7 mouse cellular contexts compared by ENCODE assay signal in genomic region chr11:83462711-83463244, GRCm38 (mm10). TPM values are rescaled to one million over a fixed set of nuclear protein-coding genes. Genes with fewer than 3 reads are reported as not detected.
DNase-seq lines count a peak whose midpoint lies in the region; ATAC-seq and TF ChIP-seq lines count a peak whose summit lies in the region.

Mmp28 (minus strand) TSS chr11:83463071.

- under 1% methylated on average over 42 of the region's 42 CpGs for WGBS in forebrain, embryonic 12.5 days
- under 1% methylated on average over 42 of the region's 42 CpGs for WGBS in limb, embryonic 10.5 days

- no peaks in the 10 kb centered on the region for H3K4me1 ChIP-seq in ES-E14 (ENCODE audit: control insufficient read depth in 2 of 2, insufficient read depth in 2 of 2, low read length in 2 of 2, poor library complexity in 1 of 2)
- peaks cover 29% of the 10 kb centered on the region for H3K4me1 ChIP-seq in forebrain, embryonic 12.5 days
- H3K4me1 ChIP-seq in limb, embryonic 10.5 days, result peaks cover 37% of the 10 kb centered on the region

- intact Hi-C loops in heart, postnatal 25 days (cut with DNase I), result loop anchor here (10.0 kb wide), 1 partner anchor 508 kb away; the partner anchor contains the start of gene Slfn5

- peak within 1 kb of the TSS; percentile 67 for H3K9ac ChIP-seq in ES-E14 (ENCODE audit: insufficient read depth, low read depth, low read length, poor library complexity, severe bottlenecking)
- peak within 1 kb of the TSS; percentile 61 for H3K9ac ChIP-seq in forebrain, embryonic 12.5 days

- H3K27ac ChIP-seq in ES-E14 (ENCODE audit: insufficient read depth, low read depth, low read length, poor library complexity, severe bottlenecking), result no peak within 1 kb of the TSS
- H3K27ac ChIP-seq in forebrain, embryonic 12.5 days, result no peak within 1 kb of the TSS
- H3K27ac ChIP-seq in limb, embryonic 10.5 days, result peak within 1 kb of the TSS; percentile 68

- H3K9me3 ChIP-seq in ES-E14 (ENCODE audit: control insufficient read depth, insufficient read depth, low read depth, low read length), result no peaks in the 10 kb centered on the region; the same call in 1 of the 2 replicates
- H3K9me3 ChIP-seq in forebrain, embryonic 12.5 days, result no peaks in the 10 kb centered on the region
- no peaks in the 10 kb centered on the region for H3K9me3 ChIP-seq in limb, embryonic 10.5 days (replicated peaks)

- H3K27me3 ChIP-seq in forebrain, embryonic 12.5 days, result peaks cover 67% of the 10 kb centered on the region
- H3K27me3 ChIP-seq in limb, embryonic 10.5 days (ENCODE audit: low read depth, poor library complexity, severe bottlenecking), result peaks cover 71% of the 10 kb centered on the region

- in situ Hi-C loops in ES-E14 (cut with MboI; ENCODE audit: low sequenced_read_pairs in 2 of 2, unreplicated experiment in 2 of 2), result no loop called here

- no peak for ATAC-seq in forebrain, embryonic 12.5 days (ENCODE audit: low FRiP score)
- ATAC-seq in megakaryocyte-erythroid progenitor cell, adult 5-6 weeks (replicated peaks; ENCODE audit: low FRiP score, low TSS enrichment, poor library complexity, severe bottlenecking), result peak; percentile 19; the same call in 1 of the 2 replicates

- no peak for DNase-seq in ES-E14 (ENCODE audit: low read depth, low spot score)
- no peak for DNase-seq in adrenal gland, adult 8-10 months
- DNase-seq in heart, postnatal 25 days (ENCODE audit: low spot score), result peak; percentile 68
- DNase-seq in limb, embryonic 10.5 days (ENCODE audit: low spot score), result peak; percentile 62
- peak; percentile 66 for DNase-seq in urinary bladder, postnatal 25 days (ENCODE audit: low spot score)

- H3K4me3 ChIP-seq in ES-E14 (ENCODE audit: insufficient read depth in 1 of 2, low read depth in 1 of 2, low read length in 2 of 2, poor library complexity in 1 of 2, severe bottlenecking in 1 of 2), result peak within 1 kb of the TSS; percentile 72 to 84
- peak within 1 kb of the TSS; percentile 46 for H3K4me3 ChIP-seq in forebrain, embryonic 12.5 days (replicated peaks)
- peak within 1 kb of the TSS; percentile 77 for H3K4me3 ChIP-seq in limb, embryonic 10.5 days

- peak within 1 kb of the TSS; percentile 76 for H3K4me2 ChIP-seq in forebrain, embryonic 12.5 days

- H3K36me3 ChIP-seq in ES-E14 (ENCODE audit: control insufficient read depth, insufficient read depth, low read length, poor library complexity, severe bottlenecking), result no peaks in the 10 kb centered on the region
- H3K36me3 ChIP-seq in forebrain, embryonic 12.5 days (replicated peaks), result no peaks in the 10 kb centered on the region
- H3K36me3 ChIP-seq in limb, embryonic 10.5 days, result no peaks in the 10 kb centered on the region

TF ChIP-seq in ES-E14, 5 proteins besides CTCF, POLR2A, EP300 and RAD21:
- TF ChIP-seq ZNF384 (IDR thresholded peaks at IDR 0.05; ENCODE audit: low read depth, low read length) (no peak), ZC3H11A (IDR thresholded peaks at IDR 0.05; ENCODE audit: borderline replicate concordance, low read depth, low read length) (no peak), MAFK (IDR thresholded peaks at IDR 0.05; ENCODE audit: insufficient read depth, low read depth, low read length) (no peak), HCFC1 (IDR thresholded peaks at IDR 0.05; ENCODE audit: borderline replicate concordance, insufficient read depth, low read length) (no peak), CHD2 (IDR thresholded peaks at IDR 0.05; ENCODE audit: low read depth, low read length) (no peak)

RNA-seq across cellular contexts. Expression of gene Mmp28, which starts in this region (rescaled TPM):
- 0.79 and 1.3 TPM in 2 replicates for total RNA-seq in ES-E14 (2012; rRNA removed)
- 10 to 100 TPM; 15.5 to 19.1 (median 17.8) TPM for total RNA-seq in adrenal gland, adult 8-10 months (2022)
- polyA plus RNA-seq in forebrain, embryonic 12.5 days (2016; fragmentation: Nextera tagmentation; extraction: Ambion mirVana), result 1.5 and 2.7 TPM in 2 replicates
- 1 to 10 TPM; 4.6 to 5.7 TPM for total RNA-seq in heart, postnatal 25 days (2021)
- 0.75 and 2.3 TPM in 2 replicates for polyA plus RNA-seq in limb, embryonic 10.5 days (2016; fragmentation: Nextera tagmentation; extraction: Ambion mirVana)
- total RNA-seq in megakaryocyte-erythroid progenitor cell, adult 5-6 weeks (2014; fragmentation: Nextera tagmentation), result 0.37 TPM in 1 of 2 replicates, not detected in the other
- 0.19 and 0.42 TPM in 2 replicates for total RNA-seq in megakaryocyte-erythroid progenitor cell, adult 5-6 weeks (2017)

Comparison
In these comparisons a context has a peak if more than half of its experiments do, and no peak if none do; other contexts are left out.
1. Peak in ATAC-seq in megakaryocyte-erythroid progenitor cell, adult 5-6 weeks; RNA of the gene not detected or under 1 TPM.
2. DNase-seq: peak in heart, postnatal 25 days (single experiment), limb, embryonic 10.5 days (single experiment) and urinary bladder, postnatal 25 days (single experiment); none in ES-E14 (single experiment) and adrenal gland, adult 8-10 months (single experiment).
3. Peak in every context shown above with its lines, with median percentiles within 50 percentile points of each other: H3K4me3 ChIP-seq.